Mouse (Mus musculus): ENCODE measurements around the gene Rnf183. TPM values are rescaled to one million over a fixed set of nuclear protein-coding genes. Genes with fewer than 3 reads are reported as not detected.

Gene Rnf183
- polyA plus RNA-seq, 1 experiment = 0.96 TPM

GRCm38 (mm10) chr4:62427978-62428758 is 6.9 kb downstream of the Rnf183 start:
- TF ChIP-seq CTCF (IDR thresholded peaks at IDR 0.05; ENCODE audit: borderline replicate concordance, extremely low read depth, insufficient read depth, insufficient read length) = no peak
- TF ChIP-seq POLR2A (IDR thresholded peaks at IDR 0.05; ENCODE audit: borderline replicate concordance, extremely low read depth, insufficient read depth, insufficient read length, poor library complexity, severe bottlenecking) = no peak
- DNase-seq (ENCODE audit: low read depth) = no peak

GRCm38 (mm10) chr4:62425891-62426290 is 9.2 kb downstream of the Rnf183 start:
- TF ChIP-seq POLR2A (IDR thresholded peaks at IDR 0.05; ENCODE audit: borderline replicate concordance, extremely low read depth, insufficient read depth, insufficient read length, poor library complexity, severe bottlenecking) = no peak
- TF ChIP-seq CTCF (IDR thresholded peaks at IDR 0.05; ENCODE audit: borderline replicate concordance, extremely low read depth, insufficient read depth, insufficient read length) = no peak
- no peak for DNase-seq (ENCODE audit: low read depth)

GRCm38 (mm10) chr4:62419091-62419490 is 16.0 kb downstream of the Rnf183 start:
- TF ChIP-seq CTCF (IDR thresholded peaks at IDR 0.05; ENCODE audit: borderline replicate concordance, extremely low read depth, insufficient read depth, insufficient read length) (no peak), POLR2A (IDR thresholded peaks at IDR 0.05; ENCODE audit: borderline replicate concordance, extremely low read depth, insufficient read depth, insufficient read length, poor library complexity, severe bottlenecking) (no peak)
- DNase-seq (ENCODE audit: low read depth) = no peak

- peak; percentile 79 for DNase-seq (ENCODE audit: low read depth)
- TF ChIP-seq CTCF (IDR thresholded peaks at IDR 0.05; ENCODE audit: borderline replicate concordance, extremely low read depth, insufficient read depth, insufficient read length) = no peak
- no peak for TF ChIP-seq POLR2A (IDR thresholded peaks at IDR 0.05; ENCODE audit: borderline replicate concordance, extremely low read depth, insufficient read depth, insufficient read length, poor library complexity, severe bottlenecking)
Observed at GRCm38 (mm10) chr4:62418448-62418847, 16.6 kb downstream of the Rnf183 start.

- TF ChIP-seq CTCF (IDR thresholded peaks at IDR 0.05; ENCODE audit: borderline replicate concordance, extremely low read depth, insufficient read depth, insufficient read length) (no peak), POLR2A (IDR thresholded peaks at IDR 0.05; ENCODE audit: borderline replicate concordance, extremely low read depth, insufficient read depth, insufficient read length, poor library complexity, severe bottlenecking) (no peak)
- DNase-seq (ENCODE audit: low read depth) = no peak
Observed at GRCm38 (mm10) chr4:62411606-62412005, 23.4 kb downstream of the Rnf183 start.

GRCm38 (mm10) chr4:62410325-62410724 is 24.7 kb downstream of the Rnf183 start:
- TF ChIP-seq POLR2A (IDR thresholded peaks at IDR 0.05; ENCODE audit: borderline replicate concordance, extremely low read depth, insufficient read depth, insufficient read length, poor library complexity, severe bottlenecking) (no peak), CTCF (IDR thresholded peaks at IDR 0.05; ENCODE audit: borderline replicate concordance, extremely low read depth, insufficient read depth, insufficient read length) (no peak)
- DNase-seq (ENCODE audit: low read depth) = no peak

GRCm38 (mm10) chr4:62409615-62410014 is 25.4 kb downstream of the Rnf183 start:
- DNase-seq (ENCODE audit: low read depth) = no peak
- no peak for TF ChIP-seq POLR2A (IDR thresholded peaks at IDR 0.05; ENCODE audit: borderline replicate concordance, extremely low read depth, insufficient read depth, insufficient read length, poor library complexity, severe bottlenecking)
- TF ChIP-seq CTCF (IDR thresholded peaks at IDR 0.05; ENCODE audit: borderline replicate concordance, extremely low read depth, insufficient read depth, insufficient read length) = no peak

- TF ChIP-seq POLR2A (IDR thresholded peaks at IDR 0.05; ENCODE audit: borderline replicate concordance, extremely low read depth, insufficient read depth, insufficient read length, poor library complexity, severe bottlenecking) (peak; percentile 18; the same call in 1 of the 2 replicates), CTCF (IDR thresholded peaks at IDR 0.05; ENCODE audit: borderline replicate concordance, extremely low read depth, insufficient read depth, insufficient read length) (no peak)
- peak; percentile 100 for DNase-seq (ENCODE audit: low read depth)
Observed at GRCm38 (mm10) chr4:62408601-62409282, 26.3 kb downstream of the Rnf183 start, which contains the start of the genes Cdc26 and Prpf4. Gene Cdc26, minus strand, starts transcription at chr4:62408642. Gene Prpf4, plus strand, starts transcription at chr4:62408797.

- TF ChIP-seq CTCF (IDR thresholded peaks at IDR 0.05; ENCODE audit: borderline replicate concordance, extremely low read depth, insufficient read depth, insufficient read length) (peak; percentile 60; the same call in 1 of the 2 replicates), POLR2A (IDR thresholded peaks at IDR 0.05; ENCODE audit: borderline replicate concordance, extremely low read depth, insufficient read depth, insufficient read length, poor library complexity, severe bottlenecking) (peak; percentile 15; the same call in 1 of the 2 replicates)
- peak; percentile 87 for DNase-seq (ENCODE audit: low read depth)
Observed at GRCm38 (mm10) chr4:62407730-62408582, 27.1 kb downstream of the Rnf183 start.

GRCm38 (mm10) chr4:62406133-62406532 is 28.9 kb downstream of the Rnf183 start:
- TF ChIP-seq POLR2A (IDR thresholded peaks at IDR 0.05; ENCODE audit: borderline replicate concordance, extremely low read depth, insufficient read depth, insufficient read length, poor library complexity, severe bottlenecking) (no peak), CTCF (IDR thresholded peaks at IDR 0.05; ENCODE audit: borderline replicate concordance, extremely low read depth, insufficient read depth, insufficient read length) (no peak)
- DNase-seq (ENCODE audit: low read depth) = no peak

- TF ChIP-seq CTCF (IDR thresholded peaks at IDR 0.05; ENCODE audit: borderline replicate concordance, extremely low read depth, insufficient read depth, insufficient read length) = no peak
- no peak for TF ChIP-seq POLR2A (IDR thresholded peaks at IDR 0.05; ENCODE audit: borderline replicate concordance, extremely low read depth, insufficient read depth, insufficient read length, poor library complexity, severe bottlenecking)
Observed at GRCm38 (mm10) chr4:62398956-62399355, 36.1 kb downstream of the Rnf183 start.

More at GRCm38 (mm10) chr4:62398956-62399355, 36.1 kb downstream of the Rnf183 start:
- no peak for DNase-seq (ENCODE audit: low read depth)

All from brain, embryonic 14.5 days (tissue).